Comparison of ENCODE assay signal across 8 mouse cellular contexts in the genomic region with DNA sequence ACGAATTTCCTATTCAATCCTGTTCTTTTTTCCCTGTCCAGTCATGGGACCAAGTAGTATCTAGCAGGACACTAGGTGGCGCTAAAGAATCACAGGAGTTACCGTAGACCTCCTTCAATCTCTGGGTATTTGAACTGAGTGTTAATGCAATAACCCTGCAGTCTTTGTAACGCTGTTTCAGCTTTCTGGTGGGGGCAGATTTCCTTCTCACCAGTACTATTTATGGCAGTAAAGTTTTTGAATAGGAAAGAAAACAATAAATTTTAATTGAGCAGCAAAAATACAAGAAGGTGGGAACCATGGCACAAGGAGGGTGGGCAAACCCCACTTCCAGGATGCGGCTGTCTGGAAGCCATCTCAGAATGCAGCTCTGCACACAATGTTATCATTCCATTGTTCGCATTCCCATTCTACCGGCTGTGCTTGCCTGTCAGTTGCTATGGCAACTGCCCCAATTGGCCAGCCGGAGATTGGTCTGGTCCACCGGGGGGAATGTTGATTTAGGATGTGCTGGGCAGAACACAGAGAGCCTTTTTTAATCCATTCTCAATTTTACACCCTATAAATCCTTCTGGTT.
DNase-seq lines count a peak whose midpoint lies in the region; ATAC-seq and TF ChIP-seq lines count a peak whose summit lies in the region.

No protein-coding gene starts in this region.

- intact Hi-C loops in left cerebral cortex, postnatal 36 days (cut with DNase I) = loop anchor here (1.0 to 5.0 kb wide), 2 partner anchors 219 to 305 kb away; a partner anchor contains a TSS

- no peaks in the 10 kb centered on the region for H3K9me3 ChIP-seq in midbrain, embryonic 14.5 days (ENCODE audit: control insufficient read depth, low read length)
- no peaks in the 10 kb centered on the region for H3K9me3 ChIP-seq in stomach, postnatal 0 days (ENCODE audit: control insufficient read depth, low read length)

- H3K79me2 ChIP-seq in C2C12 (ENCODE audit: control insufficient read depth, insufficient read depth) = no peaks in the 10 kb centered on the region

- WGBS in midbrain, embryonic 14.5 days = 2% methylated on average over 9 of the region's 9 CpGs
- WGBS in stomach, postnatal 0 days = 8% methylated on average over 9 of the region's 9 CpGs

- TF ChIP-seq CTCF in C2C12 (IDR thresholded peaks at IDR 0.05; ENCODE audit: control insufficient read depth, insufficient read depth, insufficient read length) = peak; percentile 32
- TF ChIP-seq CTCF in stomach, postnatal 0 days (IDR thresholded peaks at IDR 0.05; ENCODE audit: low read depth) = peak; percentile 96

- H3K27ac ChIP-seq in midbrain, embryonic 14.5 days (replicated peaks; ENCODE audit: low read depth, low read length) = peak overlapping the region; percentile 80
- H3K27ac ChIP-seq in stomach, postnatal 0 days (replicated peaks) = no peak overlapping the region

- no peak overlapping the region for H3K4me3 ChIP-seq in C2C12 (ENCODE audit: insufficient read depth, poor library complexity, severe bottlenecking)
- H3K4me3 ChIP-seq in midbrain, embryonic 14.5 days (replicated peaks; ENCODE audit: low read depth, low read length) = no peak overlapping the region
- H3K4me3 ChIP-seq in stomach, postnatal 0 days (ENCODE audit: low read depth, low read length) = no peak overlapping the region

- H3K79me3 ChIP-seq in C2C12 (ENCODE audit: low read depth) = no peaks in the 10 kb centered on the region

- peak overlapping the region; percentile 38 for H3K4me2 ChIP-seq in midbrain, embryonic 14.5 days (ENCODE audit: low read length)
- H3K4me2 ChIP-seq in stomach, postnatal 0 days (replicated peaks; ENCODE audit: low read depth) = no peak overlapping the region

- no peak for TF ChIP-seq EP300 in stomach, postnatal 0 days (optimal IDR thresholded peaks at IDR 0.05)

- no peak overlapping the region for H3K9ac ChIP-seq in midbrain, embryonic 14.5 days (replicated peaks; ENCODE audit: low read length)
- no peak overlapping the region for H3K9ac ChIP-seq in stomach, postnatal 0 days (ENCODE audit: low read length)

- peak; percentile 61 for DNase-seq in adrenal gland, adult 2 months
- peak; percentile 95 for DNase-seq in embryo, embryonic 11 days
- DNase-seq in heart, adult 18-20 months = peak; percentile 50 to 78
- DNase-seq in kidney, adult 11 months = peak; percentile 19
- DNase-seq in left cerebral cortex, postnatal 36 days (ENCODE audit: low spot score in 2 of 2) = peak; percentile 40 to 53
- DNase-seq in midbrain, embryonic 14.5 days = peak; percentile 99
- peak; percentile 61 for DNase-seq in stomach, postnatal 0 days (ENCODE audit: low spot score)

- no peaks in the 10 kb centered on the region for H3K36me3 ChIP-seq in C2C12 (ENCODE audit: control insufficient read depth, insufficient read depth)
- H3K36me3 ChIP-seq in midbrain, embryonic 14.5 days (ENCODE audit: control insufficient read depth, insufficient read depth, low read length) = peaks cover 7% of the 10 kb centered on the region; the same call in 1 of the 2 replicates
- no peaks in the 10 kb centered on the region for H3K36me3 ChIP-seq in stomach, postnatal 0 days (ENCODE audit: control insufficient read depth, insufficient read depth, low read length)

- ATAC-seq in midbrain, embryonic 14.5 days (ENCODE audit: low FRiP score, low TSS enrichment) = peak; percentile 93
- ATAC-seq in stomach, postnatal 0 days (ENCODE audit: low FRiP score, low TSS enrichment) = peak; percentile 92

- no peaks in the 10 kb centered on the region for H3K27me3 ChIP-seq in C2C12 (ENCODE audit: control insufficient read depth, insufficient read depth, insufficient read length)
- no peaks in the 10 kb centered on the region for H3K27me3 ChIP-seq in midbrain, embryonic 14.5 days (ENCODE audit: control insufficient read depth, insufficient read depth, low read length)
- H3K27me3 ChIP-seq in stomach, postnatal 0 days (ENCODE audit: control insufficient read depth, insufficient read depth, low read length) = no peaks in the 10 kb centered on the region

- H3K4me1 ChIP-seq in midbrain, embryonic 14.5 days (ENCODE audit: control insufficient read depth, insufficient read depth, low read length) = peaks cover 14% of the 10 kb centered on the region
- no peaks in the 10 kb centered on the region for H3K4me1 ChIP-seq in stomach, postnatal 0 days (replicated peaks; ENCODE audit: control insufficient read depth, insufficient read depth)

- H3ac ChIP-seq in C2C12 (ENCODE audit: control insufficient read depth, insufficient read length, low read depth) = no peak overlapping the region

TF ChIP-seq in C2C12, 6 proteins besides CTCF, POLR2A, EP300 and RAD21:
- TF ChIP-seq MAX (IDR thresholded peaks at IDR 0.05) (no peak), USF1 (IDR thresholded peaks at IDR 0.05; ENCODE audit: low read depth) (peak; percentile 47), CEBPB (IDR thresholded peaks at IDR 0.05; ENCODE audit: low read depth) (no peak), MYOD1 (IDR thresholded peaks at IDR 0.05; ENCODE audit: control insufficient read depth, insufficient read length, low read depth) (peak; percentile 60), FOSL1 (IDR thresholded peaks at IDR 0.05; ENCODE audit: insufficient read depth, low read length, poor library complexity, severe bottlenecking) (no peak), MYOG (IDR thresholded peaks at IDR 0.05; ENCODE audit: control insufficient read depth, extremely low read depth, insufficient read length) (no peak)

Comparison
In these comparisons a context has a peak if more than half of its experiments do, and no peak if none do; other contexts are left out.
1. DNase-seq: peak in every context shown above with its lines; median percentile 99 in midbrain, embryonic 14.5 days; 95 in embryo, embryonic 11 days; 64 in heart, adult 18-20 months; 61 in adrenal gland, adult 2 months; 61 in stomach, postnatal 0 days; 46 in left cerebral cortex, postnatal 36 days; 19 in kidney, adult 11 months.